Mouse (Mus musculus) forebrain, postnatal 0 days (tissue): ENCODE measurements around the gene Mpv17l2. TPM values are rescaled to one million over a fixed set of nuclear protein-coding genes. Genes with fewer than 3 reads are reported as not detected.
A peak's percentile ranks its signal among the peaks of the same experiment; 100 is the strongest.

Experiments used
- ATAC-seq: fragments of 200-750 bp; cut with Nextera tagmentation; 2 replicates; pipeline ENCODE4 v1.8.0; 2017; ENCODE audit warnings: mild to moderate bottlenecking, moderate library complexity
- DNase-seq: peaks from one replicate; pipeline ENCODE4 v3.0.0-alpha.2; 2015
- H3K27ac ChIP-seq: fragments of 300-500 bp; sonication (generic); 2 replicates; pipeline ENCODE4 v1.5.1; 2014; ENCODE audit warnings: low read depth, mild to moderate bottlenecking, antibody characterized with exemption, low read length, moderate library complexity, mixed read lengths
- H3K27me3 ChIP-seq: fragments of 300-500 bp; sonication (generic); 2 replicates; pipeline ENCODE4 v1.6.1; 2014; ENCODE audit warnings: mild to moderate bottlenecking, low read length, mixed read lengths; ENCODE audit not compliant: insufficient read depth
- H3K36me3 ChIP-seq: fragments of 300-500 bp; sonication (generic); 2 replicates; pipeline ENCODE4 v1.6.1; 2014; ENCODE audit warnings: mild to moderate bottlenecking, moderate library complexity; ENCODE audit not compliant: insufficient read depth
- H3K4me1 ChIP-seq: fragments of 300-500 bp; sonication (generic); 2 replicates; pipeline ENCODE4 v1.6.1; 2014; ENCODE audit warnings: antibody characterized with exemption; ENCODE audit not compliant: insufficient read depth
- H3K4me2 ChIP-seq: fragments of 300-500 bp; sonication (generic); 2 replicates; pipeline ENCODE4 v1.6.1; 2014; ENCODE audit warnings: low read depth, mild to moderate bottlenecking, moderate library complexity
- H3K4me3 ChIP-seq: fragments of 300-500 bp; sonication (generic); 2 replicates; pipeline ENCODE4 v1.5.1; 2014; ENCODE audit warnings: low read depth, low read length, mixed read lengths
- H3K9ac ChIP-seq: fragments of 300-500 bp; sonication (generic); 2 replicates; pipeline ENCODE4 v1.6.1; 2014; ENCODE audit warnings: mild to moderate bottlenecking
- H3K9me3 ChIP-seq: fragments of 300-500 bp; sonication (generic); 2 replicates; pipeline ENCODE4 v1.6.1; 2016; ENCODE audit warnings: low read length
- CTCF ChIP-seq: sonication (generic); IDR thresholded peaks from 2 replicates; pipeline ENCODE4 v1.5.1; 2016; ENCODE audit warnings: antibody characterized with exemption, control low read depth, low read depth
- whole genome bisulfite sequencing: fragments of 180-500 bp; shearing (Covaris S2); extraction: QIAGEN DNeasy Blood & Tissue Kit; methylation state at CpG from one replicate; pipeline ENCODE4 v1.1.7; 2014; 5-methylcytosine and 5-hydroxymethylcytosine counted together
- polyA plus RNA-seq: library from polyadenylated mRNA; unstranded; fragments of >200 nt; fragmentation: Nextera tagmentation; extraction: Ambion mirVana; gene quantifications from 2 replicates; pipeline ENCODE4 v1.2.1, GENCODE M21; 2015
- total RNA-seq: library from RNA; depleted of rRNA; stranded (reverse); fragments of >200 nt; gene quantifications from 2 replicates; pipeline ENCODE4 v1.2.3, GENCODE M21; 2014

The Mpv17l2 gene
- total and polyA plus RNA-seq, 2 experiments from 2014 or later: 39.9 to 60.4 TPM

DNA sequence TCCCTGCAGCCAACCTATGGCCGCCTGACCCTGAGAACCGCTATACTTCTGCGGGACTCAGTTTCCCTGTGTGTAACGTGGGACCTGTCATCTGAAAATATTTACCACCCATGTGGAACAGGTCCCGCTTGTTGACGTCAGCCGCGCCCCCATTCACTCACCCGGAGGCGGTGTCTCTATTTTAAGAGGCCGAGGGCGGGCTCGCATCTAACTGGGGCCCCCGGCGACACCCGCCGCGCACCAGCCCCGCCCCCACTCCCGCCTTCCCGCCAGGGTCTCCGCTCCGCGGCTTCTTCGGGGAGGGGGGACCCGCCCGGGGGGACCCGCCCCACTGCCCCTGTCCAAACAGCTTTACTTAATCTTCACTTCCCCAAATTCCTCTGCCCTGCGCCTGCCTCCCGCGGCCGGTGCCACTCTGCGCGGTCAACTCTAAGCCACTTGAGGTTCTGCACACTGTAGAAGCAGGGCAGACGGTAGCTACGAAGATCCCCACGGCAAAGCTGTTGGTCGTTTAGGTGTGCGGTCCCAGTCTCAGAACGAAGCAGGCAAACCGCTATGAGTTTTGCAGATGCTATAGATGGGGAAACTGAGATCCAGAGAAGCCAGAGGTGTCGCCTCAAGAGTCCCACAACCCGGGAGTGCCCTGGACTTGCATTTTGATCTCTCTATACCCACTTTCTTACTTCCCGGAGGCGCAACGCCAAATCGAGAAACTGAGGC, 43.2 kb upstream of the Mpv17l2 start:
- peaks cover 14% of the 10 kb centered on the region; the same call in 1 of the 2 replicates for H3K4me1 ChIP-seq
- no peak overlapping the region for H3K27ac ChIP-seq
- WGBS: 2% methylated on average over 46 of the region's 47 CpGs
- no peak for ATAC-seq
- H3K9ac ChIP-seq: peak overlapping the region; percentile 37
- DNase-seq: no peak
- H3K9me3 ChIP-seq: no peaks in the 10 kb centered on the region
- H3K4me2 ChIP-seq: peak overlapping the region; percentile 79
- peaks cover 14% of the 10 kb centered on the region for H3K27me3 ChIP-seq
- peak overlapping the region; percentile 54 for H3K4me3 ChIP-seq
- no peak for TF ChIP-seq CTCF
- H3K36me3 ChIP-seq: no peaks in the 10 kb centered on the region

DNA sequence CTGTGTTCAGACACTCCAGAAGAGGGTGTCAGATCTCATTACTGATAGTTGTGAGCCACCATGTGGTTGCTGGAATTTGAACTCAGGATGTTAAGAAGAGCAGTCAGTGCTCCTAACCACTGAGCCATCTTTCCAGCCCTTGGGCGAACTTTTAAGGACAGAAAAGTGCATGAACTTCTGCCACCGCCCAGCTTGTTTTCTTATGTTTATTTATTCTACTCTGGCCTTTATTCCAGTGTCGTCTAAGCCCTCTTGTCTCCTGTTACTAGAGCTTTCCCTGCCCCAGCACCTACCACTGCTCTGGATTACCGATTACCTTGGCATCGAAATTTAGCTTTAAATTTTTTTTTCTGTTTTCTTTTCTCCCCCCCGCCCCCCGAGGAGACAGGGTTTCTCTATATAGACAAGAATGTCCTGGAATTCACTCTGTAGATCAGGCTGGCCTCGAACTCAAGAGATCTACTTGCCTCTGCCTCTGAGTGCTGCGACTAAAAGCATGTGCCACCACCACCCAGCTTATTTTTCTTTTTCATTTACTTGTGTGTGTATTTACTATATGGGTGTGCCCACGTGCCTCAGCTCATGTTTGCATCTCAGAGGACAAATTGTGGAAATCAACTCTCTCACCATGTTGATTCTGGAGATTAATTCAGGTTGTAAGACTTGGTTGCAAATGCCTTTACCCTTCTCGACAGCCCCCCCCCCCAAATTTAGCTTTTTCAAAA, 42.2 kb upstream of the Mpv17l2 start:
- peaks cover 21% of the 10 kb centered on the region; the same call in 1 of the 2 replicates for H3K4me1 ChIP-seq
- H3K27ac ChIP-seq: no peak overlapping the region
- TF ChIP-seq CTCF: no peak
- ATAC-seq: no peak
- H3K27me3 ChIP-seq: peaks cover 14% of the 10 kb centered on the region
- WGBS: 77% methylated on average over 11 of the region's 11 CpGs
- H3K36me3 ChIP-seq: no peaks in the 10 kb centered on the region
- no peak for DNase-seq
- no peaks in the 10 kb centered on the region for H3K9me3 ChIP-seq
- H3K4me2 ChIP-seq: no peak overlapping the region
- no peak overlapping the region for H3K4me3 ChIP-seq
- no peak overlapping the region for H3K9ac ChIP-seq

DNA sequence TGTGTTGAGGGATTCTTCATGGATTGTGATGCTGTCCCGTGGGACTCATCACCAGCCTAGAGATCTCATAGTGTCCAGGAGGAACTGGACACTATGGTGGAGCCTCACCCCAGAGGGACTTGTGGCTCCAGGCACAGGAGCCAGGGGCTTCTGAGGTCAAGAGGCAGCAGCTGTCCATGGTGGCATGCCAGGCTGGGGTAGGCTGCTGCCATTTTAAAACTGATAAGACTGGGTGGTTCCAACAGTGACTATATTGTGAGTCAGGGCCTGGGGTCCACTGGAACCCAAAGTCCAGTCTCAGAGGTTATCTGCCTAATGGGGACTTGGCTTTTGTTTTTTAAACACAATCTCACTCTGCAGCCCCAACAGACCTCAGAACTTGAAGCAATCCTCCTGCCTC, 41.1 kb upstream of the Mpv17l2 start:
- no peak overlapping the region for H3K4me3 ChIP-seq
- no peak overlapping the region for H3K9ac ChIP-seq
- H3K36me3 ChIP-seq: no peaks in the 10 kb centered on the region
- H3K4me2 ChIP-seq: no peak overlapping the region
- WGBS: 97% methylated on average over 1 of the region's 1 CpGs
- H3K4me1 ChIP-seq: peaks cover 23% of the 10 kb centered on the region; the same call in 1 of the 2 replicates
- ATAC-seq (no peak), DNase-seq (no peak)
- peaks cover 14% of the 10 kb centered on the region for H3K27me3 ChIP-seq
- H3K27ac ChIP-seq: no peak overlapping the region
- no peak for TF ChIP-seq CTCF
- no peaks in the 10 kb centered on the region for H3K9me3 ChIP-seq

DNA sequence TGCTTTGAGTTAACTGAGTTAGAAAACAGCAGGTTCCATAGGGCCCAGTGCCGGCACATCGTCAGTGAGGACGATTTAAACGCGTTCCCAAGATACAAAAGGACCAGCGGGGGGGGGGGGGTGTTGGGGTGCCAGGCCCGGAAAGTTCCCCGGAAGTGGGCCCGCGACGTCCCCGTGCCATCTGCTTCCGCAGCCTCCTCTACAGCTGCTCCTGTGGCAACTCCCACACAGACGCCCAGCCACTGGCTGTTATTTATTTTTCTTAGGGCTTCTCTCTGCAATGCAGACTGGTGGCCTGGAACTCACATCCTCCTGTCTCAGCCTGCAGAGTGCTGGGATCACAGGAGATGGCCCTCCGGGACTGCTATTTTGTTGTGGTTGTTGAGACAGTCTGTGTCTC, 40.4 kb upstream of the Mpv17l2 start:
- no peak for ATAC-seq
- H3K27me3 ChIP-seq: peaks cover 14% of the 10 kb centered on the region
- DNase-seq: no peak

DNA sequence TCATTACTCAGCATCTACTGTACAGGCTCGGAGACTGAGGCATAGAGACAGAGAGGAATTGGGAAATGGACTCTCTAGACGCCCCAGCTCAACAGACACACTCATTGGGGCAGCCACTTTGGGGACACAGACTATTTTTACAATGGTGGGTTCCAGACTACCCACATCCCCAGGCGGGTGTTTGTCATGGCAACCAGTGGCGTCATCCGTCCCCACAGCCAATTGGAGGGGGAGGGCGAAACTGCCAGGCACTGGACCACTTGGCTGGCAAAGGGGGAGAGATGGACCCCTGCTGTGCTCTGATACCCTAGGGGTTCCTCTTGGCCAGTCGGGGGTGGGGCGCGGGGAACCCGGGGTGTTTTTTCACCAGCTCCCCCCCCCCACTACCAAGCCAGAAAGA, 39.9 kb upstream of the Mpv17l2 start:
- Histone ChIP-seq H3K36me3 (no peaks in the 10 kb centered on the region), H3K27me3 (peaks cover 14% of the 10 kb centered on the region), H3K4me2 (no peak overlapping the region), H3K4me1 (peaks cover 30% of the 10 kb centered on the region), H3K27ac (no peak overlapping the region), H3K4me3 (no peak overlapping the region), H3K9me3 (no peaks in the 10 kb centered on the region), H3K9ac (no peak overlapping the region)
- 48% methylated on average over 10 of the region's 10 CpGs for WGBS
- ATAC-seq: no peak
- TF ChIP-seq CTCF: no peak
- DNase-seq: no peak

More for the DNA sequence above, 40.4 kb upstream of the Mpv17l2 start:
- TF ChIP-seq CTCF: no peak
- Histone ChIP-seq H3K9ac (no peak overlapping the region), H3K27ac (no peak overlapping the region), H3K4me1 (peaks cover 28% of the 10 kb centered on the region), H3K9me3 (no peaks in the 10 kb centered on the region), H3K36me3 (no peaks in the 10 kb centered on the region), H3K4me2 (no peak overlapping the region), H3K4me3 (no peak overlapping the region)
- 29% methylated on average over 15 of the region's 15 CpGs for WGBS

DNA sequence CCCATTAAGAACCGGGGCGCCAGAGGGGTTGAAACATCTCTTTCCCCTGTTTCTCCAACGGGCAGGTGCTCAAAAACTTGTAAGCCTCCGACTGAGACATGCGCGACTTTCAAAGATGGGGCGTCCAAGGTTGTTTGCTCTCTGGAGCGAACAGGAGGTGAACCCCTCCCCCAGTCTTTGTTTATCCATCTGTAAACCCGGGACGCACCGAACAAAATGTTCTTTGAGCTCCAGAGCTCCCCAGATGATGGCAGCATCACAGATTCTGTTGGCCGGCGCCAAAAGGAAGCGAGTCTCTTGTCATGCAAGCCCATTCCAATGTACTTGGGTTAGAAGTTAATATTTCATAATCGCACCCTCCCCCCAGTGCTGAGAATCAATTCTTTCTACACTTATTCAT, 37.5 kb upstream of the Mpv17l2 start:
- no peak for TF ChIP-seq CTCF
- WGBS: 11% methylated on average over 15 of the region's 15 CpGs
- Histone ChIP-seq H3K9ac (peak overlapping the region; percentile 59; the same call in 1 of the 2 replicates), H3K27me3 (peaks cover 5% of the 10 kb centered on the region), H3K4me2 (peak overlapping the region; percentile 94), H3K4me3 (peak overlapping the region; percentile 62), H3K9me3 (no peaks in the 10 kb centered on the region), H3K27ac (no peak overlapping the region), H3K4me1 (peaks cover 22% of the 10 kb centered on the region), H3K36me3 (no peaks in the 10 kb centered on the region)
- DNase-seq (peak; percentile 49), ATAC-seq (no peak)
